Mouse (Mus musculus): Measurements from ENCODE around the gene Ano9.

Ano9 gene

GRCm38 (mm10) chr7:141117636-141118035 is at the start of gene Ano9:
TSS of gene Ano9 (minus strand) at chr7:141117806.
- no peak for DNase-seq

- DNase-seq: no peak
Observed at GRCm38 (mm10) chr7:141164850-141165249, 47.2 kb upstream of the Ano9 start.

- no peak for DNase-seq
Observed at GRCm38 (mm10) chr7:141164397-141164796, 46.8 kb upstream of the Ano9 start.

DNA sequence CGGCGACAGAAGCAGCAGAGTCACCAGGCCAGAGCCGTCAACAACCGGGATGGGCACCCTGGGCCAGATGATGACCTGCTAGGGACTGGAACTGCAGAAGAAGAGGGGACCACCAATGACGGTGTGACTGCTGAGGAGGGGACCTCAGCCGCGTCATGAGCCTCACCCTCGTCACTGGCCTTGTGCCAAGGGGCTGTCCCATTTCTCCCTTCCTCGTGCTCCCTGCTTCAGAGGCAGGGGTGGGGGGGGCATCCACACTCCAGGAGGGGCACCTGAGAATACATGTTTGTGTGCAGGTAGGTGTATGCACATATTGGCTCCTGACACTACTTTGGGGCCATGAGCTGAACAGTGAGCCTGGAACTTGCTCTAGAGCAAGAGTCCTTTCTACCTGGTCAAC is 37.8 kb upstream of the Ano9 start:
- no peak for DNase-seq

DNA sequence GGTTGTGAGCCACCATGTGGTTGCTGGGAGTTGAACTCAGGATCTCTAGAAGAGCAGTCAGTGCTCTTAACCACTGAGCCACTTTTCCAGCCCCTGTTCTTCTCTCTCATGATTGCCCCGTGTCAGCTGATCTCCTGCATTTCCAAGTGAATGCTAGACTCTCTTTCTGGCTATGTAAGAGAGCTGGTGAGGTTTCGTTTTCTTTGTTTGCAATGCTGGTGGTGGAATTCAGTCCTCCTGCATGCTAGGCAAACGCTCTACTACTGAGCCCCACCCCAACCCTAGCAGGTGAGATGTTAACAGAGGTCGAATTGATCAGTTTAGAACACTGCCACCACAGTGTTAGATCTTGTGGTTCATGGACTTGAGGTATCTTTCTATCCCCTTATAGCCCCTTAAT is 31.0 kb upstream of the Ano9 start:
- DNase-seq: no peak

DNA sequence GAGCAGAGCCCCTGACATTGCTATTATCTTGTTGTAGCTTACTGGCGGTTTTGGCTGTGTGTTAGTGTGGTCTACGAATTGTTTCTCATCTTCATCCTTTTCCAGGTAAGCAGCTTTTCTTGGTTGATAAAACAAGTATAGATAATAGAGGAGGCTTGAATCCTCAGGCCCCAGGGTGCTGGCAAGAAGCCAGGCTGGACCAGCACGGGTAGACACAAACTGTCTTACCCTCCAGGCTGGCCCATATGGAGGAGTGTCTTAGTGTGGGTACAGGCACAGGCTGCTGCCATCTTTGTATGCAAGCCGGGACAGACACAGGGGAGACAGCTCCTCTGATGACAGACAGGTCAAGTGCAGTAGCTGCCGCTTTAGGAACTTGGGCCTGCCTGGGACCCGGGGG is 29.4 kb upstream of the Ano9 start:
- no peak for DNase-seq

DNA sequence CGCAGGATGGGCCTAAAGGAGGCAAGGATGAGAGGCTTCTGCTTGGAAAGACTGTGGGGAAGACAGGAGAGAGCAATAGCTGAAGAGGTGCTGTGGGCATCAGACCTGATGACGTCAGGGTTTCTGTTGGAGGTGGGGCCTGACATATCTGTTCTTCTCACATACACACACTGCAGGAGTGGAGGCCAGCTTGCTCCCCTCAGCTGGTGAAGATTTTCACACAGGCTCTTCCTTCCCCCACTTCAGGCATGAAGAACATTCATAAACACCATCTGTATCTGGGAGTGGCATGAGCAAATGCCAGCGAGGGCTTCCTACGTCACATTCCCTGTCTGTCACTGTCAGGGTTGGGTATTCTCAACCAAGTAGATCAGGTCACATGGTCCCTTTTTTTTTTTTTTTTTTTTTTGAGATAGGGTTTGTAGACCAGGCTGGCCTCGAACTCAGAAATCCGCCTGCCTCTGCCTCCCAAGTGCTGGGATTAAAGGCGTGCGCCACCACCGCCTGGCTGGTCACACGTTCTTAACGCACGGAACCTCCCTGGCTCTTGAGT is 28.5 kb upstream of the Ano9 start:
- DNase-seq: no peak

GRCm38 (mm10) chr7:141145403-141145802 is 27.8 kb upstream of the Ano9 start:
- no peak for DNase-seq

DNA sequence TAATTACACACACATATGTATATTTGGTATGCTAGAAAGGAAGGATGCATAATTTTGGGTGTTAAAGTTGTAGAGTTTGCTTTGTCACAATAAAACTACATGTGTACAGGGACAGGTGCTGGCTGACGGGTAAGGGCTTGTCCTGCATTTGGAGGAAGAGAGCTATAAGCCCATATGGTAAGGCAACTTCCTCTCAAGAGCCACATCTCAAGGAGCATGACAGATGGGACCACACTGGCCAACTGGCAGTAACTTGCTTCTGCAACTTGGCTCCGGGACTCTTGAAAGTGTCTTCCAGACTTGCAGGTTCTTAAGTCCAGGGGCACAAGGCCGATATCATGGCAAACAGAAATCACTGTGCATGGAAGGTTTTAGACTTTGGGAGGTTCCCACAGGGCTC is 27.0 kb upstream of the Ano9 start:
- DNase-seq: no peak

DNA sequence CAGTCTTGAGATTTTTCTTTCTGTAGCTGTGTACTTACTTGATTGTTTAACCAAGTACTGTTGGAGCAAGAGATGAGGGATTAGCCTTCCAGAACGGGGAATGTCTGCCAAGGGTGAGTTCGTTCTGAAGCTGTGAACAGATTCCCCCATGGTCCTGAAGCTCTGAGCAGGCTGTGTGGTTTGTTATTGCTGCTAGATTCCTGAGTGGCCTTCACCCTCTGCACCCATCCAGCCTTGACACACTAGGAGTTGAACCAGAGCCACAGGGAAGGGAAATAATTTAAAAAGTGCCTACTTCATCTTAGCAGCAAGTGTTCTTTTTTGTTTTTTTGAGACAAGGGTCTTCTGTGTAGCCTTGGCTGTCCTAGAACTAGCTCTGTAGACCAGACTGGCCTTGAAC is 26.3 kb upstream of the Ano9 start:
- no peak for DNase-seq

GRCm38 (mm10) chr7:141143112-141143511 is 25.5 kb upstream of the Ano9 start:
- peak; percentile 70 for DNase-seq

DNA sequence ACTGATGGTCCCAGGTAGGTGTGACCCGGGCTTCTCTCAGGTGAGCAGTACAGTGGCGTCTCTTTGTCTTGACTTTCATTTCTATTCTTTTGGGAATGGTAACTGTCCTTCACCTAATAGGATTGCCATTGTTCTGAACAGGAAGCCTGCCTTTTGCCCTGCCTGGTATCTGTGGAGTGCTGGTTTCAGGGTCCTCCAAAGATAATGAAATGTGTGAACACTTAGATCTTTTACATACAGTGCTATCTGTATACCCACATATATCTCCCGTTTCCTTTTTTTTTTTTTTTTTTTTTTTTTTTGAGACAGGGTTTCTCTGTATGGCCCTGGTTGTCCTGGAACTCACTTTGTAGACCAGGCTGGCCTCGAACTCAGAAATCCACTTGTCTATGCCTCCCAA is 23.7 kb upstream of the Ano9 start:
- DNase-seq: no peak

DNA sequence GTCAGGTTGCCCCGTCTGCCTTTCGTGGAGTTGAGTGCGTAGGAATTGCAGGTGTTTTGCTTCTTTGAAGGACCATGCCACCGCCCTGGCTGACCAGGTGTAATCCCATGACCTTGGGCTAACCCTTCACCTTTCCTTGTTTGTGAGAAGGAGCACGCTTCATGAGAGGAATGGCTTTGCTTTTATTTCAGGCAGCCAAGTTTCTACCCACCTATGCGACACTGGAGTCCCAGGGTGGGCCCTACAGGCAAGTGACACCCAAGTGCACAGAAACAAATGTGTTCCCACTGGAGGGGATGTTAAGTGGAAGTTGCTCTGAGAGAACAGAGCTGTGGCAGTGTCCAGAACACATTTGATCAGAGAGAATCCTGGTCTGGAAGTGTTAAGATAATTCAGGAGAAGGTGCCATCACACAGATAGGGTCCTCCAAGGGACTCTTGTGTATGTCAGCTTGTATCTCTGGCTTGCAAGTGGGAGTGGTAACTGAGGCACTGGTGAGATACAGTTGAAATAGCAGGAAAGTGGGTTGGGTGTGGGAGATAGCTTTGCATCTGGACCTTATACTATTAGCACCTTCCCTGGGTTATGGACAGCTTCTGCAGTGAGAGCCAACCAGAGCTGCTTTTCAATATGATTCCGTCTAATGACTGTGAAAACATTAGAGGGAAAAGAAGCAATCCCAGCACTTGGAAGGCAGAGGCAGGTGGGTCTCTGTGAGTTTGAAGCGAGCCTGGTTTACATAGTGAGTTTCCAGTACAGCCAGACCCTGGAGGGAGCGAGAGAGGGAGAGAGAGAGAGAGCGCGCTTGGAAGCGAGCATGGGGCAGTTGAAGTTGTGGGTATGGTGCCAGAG is 14.5 kb upstream of the Ano9 start:
- DNase-seq: no peak

GRCm38 (mm10) chr7:141131024-141131820 is 13.6 kb upstream of the Ano9 start:
- peak; percentile 91 for DNase-seq

DNA sequence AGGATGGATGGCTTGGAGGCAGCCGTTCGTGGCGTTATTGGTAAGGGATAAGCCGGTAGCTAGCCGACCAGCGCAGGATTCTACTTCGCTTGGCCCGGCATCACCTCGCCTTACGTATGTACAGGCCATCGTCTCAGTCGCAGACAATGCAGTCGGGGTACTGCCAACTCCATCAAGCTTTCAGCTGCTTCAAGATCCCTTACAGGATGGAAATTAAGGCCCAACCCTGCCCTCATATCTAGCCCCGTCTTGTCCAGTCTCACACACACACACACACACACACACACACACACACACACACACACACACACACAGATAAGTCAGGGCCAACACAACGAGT is 5.9 kb upstream of the Ano9 start:
- no peak for DNase-seq

- DNase-seq: peak; percentile 90
Observed at GRCm38 (mm10) chr7:141122689-141123516, 5.3 kb upstream of the Ano9 start.

- DNase-seq: peak; percentile 5
Observed at GRCm38 (mm10) chr7:141122245-141122644, 4.6 kb upstream of the Ano9 start, which contains the start of gene Ptdss2. TSS of gene Ptdss2 (plus strand) at chr7:141122382.

GRCm38 (mm10) chr7:141121051-141121531 is 3.5 kb upstream of the Ano9 start:
- no peak for DNase-seq

DNA sequence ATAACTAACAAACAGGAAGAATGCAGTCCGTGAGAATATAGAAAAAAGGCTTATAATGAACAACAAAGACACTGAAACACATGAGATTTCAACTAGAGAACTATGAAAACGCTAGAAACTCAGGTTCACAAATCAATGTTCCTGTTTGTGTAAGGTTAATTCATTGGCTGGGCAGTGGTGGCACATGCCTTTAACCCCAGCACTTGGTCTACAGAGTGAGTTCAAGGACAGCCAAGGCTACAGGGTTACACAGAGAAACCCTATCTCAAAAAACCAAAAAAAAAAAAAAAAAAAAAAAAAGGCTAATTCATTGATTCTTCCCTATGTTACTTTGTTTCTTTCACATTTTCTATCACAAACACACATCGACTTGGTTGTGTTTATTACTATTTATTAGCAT is 3.0 kb upstream of the Ano9 start:
- no peak for DNase-seq

- no peak for DNase-seq
Observed at GRCm38 (mm10) chr7:141119487-141119886, 1.9 kb upstream of the Ano9 start.

DNA sequence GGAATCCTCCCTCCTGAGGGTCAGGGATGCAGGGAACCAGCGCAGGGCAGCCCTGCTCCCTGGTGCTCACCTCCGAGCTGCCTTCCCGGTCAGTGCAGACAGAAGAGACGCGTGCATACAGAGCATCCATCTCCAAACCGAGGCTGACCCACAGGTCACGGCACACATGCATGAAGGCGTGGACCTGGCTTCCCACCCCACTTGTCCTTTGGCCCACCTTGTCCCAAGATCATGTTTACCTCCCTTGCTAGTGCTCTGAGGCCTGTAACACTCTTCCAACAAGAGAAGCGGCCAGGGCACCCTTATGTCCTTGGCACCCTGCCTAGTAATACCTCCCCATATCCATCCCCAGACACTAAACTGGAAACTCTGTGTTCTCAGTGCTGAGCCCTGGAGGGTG is 1.7 kb downstream of the Ano9 start:
- DNase-seq: no peak

- DNase-seq: no peak
Observed at GRCm38 (mm10) chr7:141103161-141103560, 14.4 kb downstream of the Ano9 start.
